In the genomic region with DNA sequence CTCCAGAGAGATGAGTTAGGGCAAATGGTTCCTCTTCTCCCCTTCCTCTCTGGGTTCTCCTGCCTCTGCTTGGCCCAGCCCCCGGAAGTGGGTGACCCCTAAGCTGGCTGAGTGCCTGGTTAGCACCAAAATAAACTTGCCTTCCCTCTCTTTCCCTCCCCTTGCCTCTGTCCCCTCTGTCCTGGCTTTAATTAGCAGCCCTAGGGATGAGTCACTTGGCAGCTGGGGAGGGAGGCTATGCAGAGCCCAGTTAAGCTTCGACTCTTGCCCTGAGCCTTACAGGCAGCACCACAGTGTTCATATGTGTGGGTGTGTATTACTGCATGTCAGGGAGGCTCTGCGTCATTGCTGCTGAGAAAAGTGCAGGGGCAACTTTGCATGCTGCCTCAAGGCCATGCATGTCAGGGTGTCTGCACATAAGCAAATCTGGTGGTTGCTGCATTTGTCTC, we compare ENCODE assay signal across 9 mouse cellular contexts. TPM values are rescaled to one million over a fixed set of nuclear protein-coding genes. Genes with fewer than 3 reads are reported as not detected.
DNase-seq lines count a peak whose midpoint lies in the region; TF ChIP-seq lines count a peak whose summit lies in the region.
"Had no signal": no experiment of that assay in that cellular context is flagged by ENCODE, and none has a peak within 500 bp of the region (broad histone marks: within the 10 kb centered on the region; RNA-seq: fewer than 3 reads in every experiment).

No protein-coding gene starts in this region.

- TF ChIP-seq CTCF in thymus, adult 2 months (IDR thresholded peaks at IDR 0.05; ENCODE audit: borderline replicate concordance, control insufficient read depth, extremely low read depth, insufficient read depth, low read length, poor library complexity) = no peak
- TF ChIP-seq CTCF in kidney, adult 2 months (conservative IDR thresholded peaks at IDR 0.05; ENCODE audit: insufficient read depth, insufficient read length, low read depth, low read length) = no peak

- H3K27me3 ChIP-seq in thymus, adult 2 months (ENCODE audit: control insufficient read depth, insufficient read depth, low read length) = no peaks in the 10 kb centered on the region
- no peaks in the 10 kb centered on the region for H3K27me3 ChIP-seq in kidney, adult 2 months (replicated peaks; ENCODE audit: control insufficient read depth, insufficient read depth, low read length)

- DNase-seq in adrenal gland, adult 2 months = peak; percentile 71
- DNase-seq in adrenal gland, adult 18-20 months (ENCODE audit: low spot score in 2 of 2) = no peak
- DNase-seq in thymus, postnatal 4 days = peak; percentile 10
- DNase-seq in thymus, adult 2 months = no peak
- DNase-seq in gastrocnemius, postnatal 14 days = peak; percentile 62
- peak; percentile 63 for DNase-seq in kidney, adult 2 months
- DNase-seq in lung, postnatal 10 days = peak; percentile 77
- DNase-seq in thymus, postnatal 36 days = no peak

- peaks cover 4% of the 10 kb centered on the region for H3K4me1 ChIP-seq in thymus, adult 2 months (replicated peaks; ENCODE audit: control insufficient read depth, insufficient read depth, low read length)
- H3K4me1 ChIP-seq in kidney, adult 2 months (ENCODE audit: control insufficient read depth, insufficient read depth, low read length) = no peaks in the 10 kb centered on the region

- TF ChIP-seq POLR2A in thymus, adult 2 months (IDR thresholded peaks at IDR 0.05; ENCODE audit: control insufficient read depth, extremely low read depth, insufficient read depth, low read length, poor library complexity) = no peak
- TF ChIP-seq POLR2A in kidney, adult 2 months (IDR thresholded peaks at IDR 0.05; ENCODE audit: low read depth, low read length) = no peak

- no peak overlapping the region for H3K4me3 ChIP-seq in thymus, adult 2 months (ENCODE audit: control insufficient read depth, insufficient read depth, low read length)
- H3K4me3 ChIP-seq in kidney, adult 2 months (ENCODE audit: insufficient read depth, low read depth, low read length) = no peak overlapping the region
- H3K4me3 ChIP-seq: erythroblast, embryonic 14.5 days had no signal

- WGBS in thymus, adult 2 months = 18% methylated on average over 3 of the region's 3 CpGs
- WGBS in kidney, adult 2 months = 31% methylated on average over 3 of the region's 3 CpGs

- no peaks in the 10 kb centered on the region for H3K36me3 ChIP-seq in thymus, adult 2 months (ENCODE audit: control insufficient read depth, insufficient read depth, low read length)
- H3K36me3 ChIP-seq in kidney, adult 2 months (ENCODE audit: control insufficient read depth, insufficient read depth, low read length) = no peaks in the 10 kb centered on the region

- intact Hi-C loops in gastrocnemius, postnatal 14 days (cut with DNase I; ENCODE audit: low total_unique reads) = no loop called here

- H3K27ac ChIP-seq in thymus, adult 2 months (ENCODE audit: control insufficient read depth, insufficient read depth, low read length) = no peak overlapping the region
- peak overlapping the region; percentile 64; the same call in 1 of the 2 replicates for H3K27ac ChIP-seq in kidney, adult 2 months (ENCODE audit: insufficient read depth, low read depth, low read length)

RNA-seq across cellular contexts. Expression of a gene that starts 28.4 kb away (rescaled TPM):
- 10 to 100 TPM; 30.4 to 36.2 TPM for total RNA-seq in adrenal gland, adult 2 months (2021)
- 30.1 and 36.7 TPM in 2 replicates for polyA plus RNA-seq in adrenal gland, adult 2 months (2012; rRNA removed)
- total RNA-seq in adrenal gland, adult 18-20 months (2021) = 10 to 100 TPM; 28.8 to 37.8 TPM
- 6.0 and 9.7 TPM in 2 replicates for polyA plus RNA-seq in thymus, adult 2 months (2012; rRNA removed)
- total RNA-seq in gastrocnemius, postnatal 14 days (2021) = 10 to 100 TPM; 15.7 to 18.3 TPM
- polyA plus RNA-seq in kidney, adult 2 months (2012; rRNA removed) = 80.1 and 89.8 TPM in 2 replicates

Comparison
In these comparisons a context has a peak if more than half of its experiments do, and no peak if none do; other contexts are left out.
1. DNase-seq: peak in adrenal gland, adult 2 months (single experiment), thymus, postnatal 4 days (single experiment), gastrocnemius, postnatal 14 days (single experiment), kidney, adult 2 months (single experiment) and lung, postnatal 10 days (single experiment); none in adrenal gland, adult 18-20 months (0 of 2), thymus, adult 2 months (single experiment) and thymus, postnatal 36 days (0 of 2).